Mouse (Mus musculus) v-Abl transformed pro-B cells (cell line): ENCODE results near the gene Vax1.

ENCODE experiments used
- in situ Hi-C, 2 experiments: fragments of 400-800 bp; cut with MboI; formaldehyde crosslinking; loops; one replicate each; pipeline ENCODE4 v1.15.1; 2025; ENCODE audit not compliant: unreplicated experiment in 2 of 2

Gene Vax1

GRCm38 (mm10) chr19:59169936-59170765, at the start of gene Vax1:
Gene Vax1 (minus strand): TSS chr19:59170056.
- in situ Hi-C loops, result no loop called here

- in situ Hi-C loops, result no loop called here
These were observed 49.1 kb upstream of the Vax1 start, which contains the start of gene Kcnk18 for GRCm38 (mm10) chr19:59218991-59219390. Gene Kcnk18 (plus strand): TSS chr19:59219214.

- in situ Hi-C loops, result no loop called here
These were observed 47.0 kb upstream of the Vax1 start for GRCm38 (mm10) chr19:59216891-59217290.

DNA sequence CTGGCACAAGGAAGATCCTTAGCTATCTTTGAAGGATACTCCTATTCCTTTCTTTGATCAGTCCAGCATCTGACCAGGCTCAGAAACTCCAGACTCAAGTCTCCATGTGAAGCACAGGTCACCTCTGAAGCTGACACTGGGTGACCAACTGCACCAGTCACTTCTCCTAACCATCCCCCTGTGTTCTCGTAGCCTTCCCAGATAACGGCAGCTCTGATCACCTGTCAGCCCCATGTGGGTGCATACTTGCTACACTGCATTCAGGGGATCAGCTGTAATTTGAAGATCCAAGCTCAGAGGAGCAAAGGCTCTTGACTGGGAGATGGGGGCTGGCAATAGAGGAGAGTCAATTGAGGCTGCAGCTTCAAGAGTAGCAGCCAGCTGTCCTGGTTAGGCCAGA, 39.1 kb upstream of the Vax1 start:
- in situ Hi-C loops, result loop anchor here in 1 of 2 experiments (10.0 kb wide), 1 partner anchor 1544 kb away; no protein-coding TSS in a partner anchor

DNA sequence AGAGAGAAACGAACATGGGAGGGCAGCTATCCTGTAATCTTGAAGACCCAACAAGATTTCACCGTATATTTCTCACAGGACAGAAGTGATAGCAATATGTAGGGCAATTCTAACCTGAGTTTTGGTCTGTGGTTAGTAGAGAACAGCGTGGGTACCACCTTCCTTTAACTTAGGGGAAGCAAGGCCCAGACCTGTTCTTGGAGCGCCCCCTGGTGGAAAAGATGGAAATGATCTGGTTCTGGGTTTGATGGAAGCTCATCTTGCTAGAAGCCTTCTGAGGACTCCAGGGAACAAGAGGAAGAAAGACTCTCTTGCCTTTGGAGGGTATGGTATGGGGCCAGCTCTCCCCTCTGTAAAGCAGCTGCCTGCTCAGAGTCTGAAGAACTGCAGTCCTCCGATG, 38.6 kb upstream of the Vax1 start:
- in situ Hi-C loops, result loop anchor here in 1 of 2 experiments (10.0 kb wide), 1 partner anchor 1544 kb away; no protein-coding TSS in a partner anchor

DNA sequence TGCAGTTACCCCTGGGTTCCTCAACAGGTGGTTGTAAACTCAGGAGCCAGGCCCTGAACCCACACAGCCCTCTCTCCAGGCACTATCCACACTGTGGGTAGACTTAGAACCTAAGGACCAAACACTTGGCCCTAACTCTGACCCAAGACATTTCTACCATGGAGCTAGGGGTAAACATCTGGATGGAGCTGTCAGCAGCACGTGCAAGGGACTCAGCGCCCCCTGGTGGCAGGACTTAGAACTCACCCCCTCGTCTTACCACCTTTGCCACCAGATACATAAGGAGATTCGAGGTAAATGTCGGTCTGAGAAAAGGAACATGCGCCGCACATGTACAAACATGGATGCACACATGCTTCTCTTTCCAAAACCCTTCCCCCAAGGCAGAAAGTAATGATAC, 28.3 kb upstream of the Vax1 start:
- in situ Hi-C loops, result no loop called here

- in situ Hi-C loops, result no loop called here
These were observed 26.3 kb upstream of the Vax1 start for GRCm38 (mm10) chr19:59196111-59196666.

- in situ Hi-C loops, result no loop called here
These were observed 25.4 kb upstream of the Vax1 start for GRCm38 (mm10) chr19:59195181-59195770.

GRCm38 (mm10) chr19:59193986-59194820, 24.3 kb upstream of the Vax1 start:
- in situ Hi-C loops, result no loop called here

DNA sequence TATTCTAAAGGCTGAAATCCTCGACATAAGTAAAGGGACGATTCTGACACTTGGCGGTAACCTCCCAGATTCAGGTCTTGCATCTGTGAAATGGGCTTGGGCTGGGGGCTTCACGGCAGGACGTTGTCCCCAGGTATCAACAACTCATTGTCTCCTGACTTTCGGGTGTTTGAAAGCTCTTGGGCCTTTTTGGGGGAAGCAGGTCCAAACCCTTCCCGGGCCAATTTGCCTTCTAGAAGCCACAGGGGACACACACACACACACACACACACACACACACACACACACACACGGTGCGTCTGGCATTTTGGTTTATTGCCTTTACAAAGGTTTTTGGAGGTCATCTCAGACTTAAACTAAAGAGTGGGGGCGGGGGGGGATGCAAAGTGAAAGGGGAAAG, 23.6 kb upstream of the Vax1 start:
- in situ Hi-C loops, result no loop called here

DNA sequence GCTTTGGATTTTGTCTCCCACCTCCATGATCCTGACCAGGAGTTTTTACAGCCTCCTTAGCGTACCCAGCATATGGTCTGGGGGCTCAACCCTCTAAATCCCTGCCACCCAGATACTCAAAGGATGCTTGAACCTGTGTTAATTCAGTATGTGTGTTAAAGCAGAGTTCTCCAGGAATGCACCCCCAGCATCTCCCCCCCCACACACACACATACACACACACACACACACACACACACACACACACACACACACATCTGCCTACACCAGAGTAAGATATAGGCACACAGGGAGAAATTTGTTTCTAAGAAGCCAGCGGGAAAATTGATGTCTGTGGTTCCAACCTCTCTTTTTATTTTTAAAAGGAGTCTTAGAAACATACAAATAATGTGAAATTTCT, 22.6 kb upstream of the Vax1 start:
- in situ Hi-C loops, result no loop called here

DNA sequence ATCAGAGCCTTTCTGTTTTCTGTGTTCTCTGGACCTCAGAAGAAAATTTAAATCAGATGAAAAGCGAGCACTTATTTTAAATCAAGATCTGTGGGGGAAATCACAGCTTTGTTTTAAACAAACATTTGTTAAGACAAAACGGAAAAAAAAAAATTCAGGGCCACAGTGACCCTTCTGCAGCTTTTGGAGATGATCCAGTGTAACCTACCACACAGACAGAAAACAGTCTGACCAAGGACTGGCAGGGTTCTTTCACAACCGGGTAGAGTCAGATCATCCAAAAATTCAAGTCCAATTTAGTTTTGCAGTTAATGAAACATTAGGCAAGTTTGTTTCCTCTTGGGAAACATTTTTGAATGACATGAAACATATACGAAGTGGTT, 21.3 kb upstream of the Vax1 start:
- in situ Hi-C loops, result no loop called here

DNA sequence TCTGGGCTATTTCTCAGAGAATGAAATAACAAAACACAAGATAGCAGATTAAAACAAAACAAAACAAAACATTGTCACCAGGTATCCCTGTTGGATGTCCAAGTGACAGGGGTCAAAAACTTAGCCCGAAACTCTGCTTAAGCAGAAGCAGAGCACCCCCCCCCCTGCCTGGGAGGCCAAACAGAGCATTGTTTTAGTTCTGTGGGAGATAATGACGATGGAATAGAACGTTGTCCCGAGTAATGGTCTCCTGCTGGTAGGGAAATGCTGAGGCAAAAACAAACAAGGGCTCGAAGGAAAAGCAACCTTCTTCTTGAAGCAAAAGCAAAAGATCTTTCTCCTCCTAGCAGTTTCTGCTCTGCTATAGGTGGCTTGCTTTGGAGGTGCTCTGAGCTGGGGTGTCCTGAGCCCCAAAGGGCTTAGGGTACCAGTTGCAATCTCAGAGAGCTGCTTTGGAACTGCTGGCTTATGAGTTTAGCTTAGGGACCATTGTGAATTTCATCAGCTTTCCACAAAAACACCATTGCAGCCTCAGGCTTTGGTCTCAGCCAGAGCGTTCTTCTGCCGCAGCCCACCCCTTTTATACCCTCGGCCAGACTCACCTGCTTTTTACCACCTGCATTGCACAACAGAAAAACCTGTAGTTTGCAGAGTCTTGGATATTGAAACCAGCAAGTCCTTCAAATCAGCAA, 20.7 kb upstream of the Vax1 start:
- in situ Hi-C loops, result no loop called here

DNA sequence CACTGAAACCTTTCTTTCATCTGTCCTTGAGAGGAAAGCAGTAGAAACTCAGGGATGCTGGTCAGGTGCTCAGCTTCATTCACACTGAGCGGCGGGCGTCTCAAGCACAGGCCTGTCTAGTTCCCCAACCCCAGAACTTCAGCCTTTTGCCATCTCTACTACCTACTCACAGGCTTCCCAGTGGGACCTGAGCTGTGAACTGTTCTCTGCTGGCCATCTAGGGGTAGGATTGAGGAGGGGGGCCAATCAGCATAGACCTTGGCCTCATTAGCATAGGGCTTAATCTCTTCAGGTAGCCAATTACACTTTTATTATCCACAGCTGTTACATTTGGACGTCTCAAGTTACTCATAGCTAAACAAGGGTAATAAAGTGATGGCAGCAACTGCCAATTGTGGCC, 19.1 kb upstream of the Vax1 start:
- in situ Hi-C loops, result no loop called here

DNA sequence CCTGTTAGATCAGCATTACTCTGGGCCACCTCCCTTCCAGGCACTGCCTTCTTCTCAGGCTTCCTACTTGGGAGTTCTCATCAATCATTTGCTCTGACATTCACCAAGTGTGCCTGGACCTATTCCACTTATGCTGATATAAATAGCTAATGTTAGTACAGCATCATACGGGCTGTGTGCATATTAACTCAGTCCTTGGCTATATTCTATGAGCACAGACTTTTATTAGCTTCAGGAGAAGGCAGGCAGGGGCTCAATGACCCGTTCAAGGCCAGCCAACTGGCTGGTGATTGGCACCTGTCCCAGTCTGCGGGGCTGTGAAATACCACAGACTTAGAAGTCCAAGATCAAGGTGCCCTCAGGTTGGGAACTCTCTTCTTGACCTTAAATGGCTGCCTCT, 14.1 kb upstream of the Vax1 start:
- in situ Hi-C loops, result no loop called here

DNA sequence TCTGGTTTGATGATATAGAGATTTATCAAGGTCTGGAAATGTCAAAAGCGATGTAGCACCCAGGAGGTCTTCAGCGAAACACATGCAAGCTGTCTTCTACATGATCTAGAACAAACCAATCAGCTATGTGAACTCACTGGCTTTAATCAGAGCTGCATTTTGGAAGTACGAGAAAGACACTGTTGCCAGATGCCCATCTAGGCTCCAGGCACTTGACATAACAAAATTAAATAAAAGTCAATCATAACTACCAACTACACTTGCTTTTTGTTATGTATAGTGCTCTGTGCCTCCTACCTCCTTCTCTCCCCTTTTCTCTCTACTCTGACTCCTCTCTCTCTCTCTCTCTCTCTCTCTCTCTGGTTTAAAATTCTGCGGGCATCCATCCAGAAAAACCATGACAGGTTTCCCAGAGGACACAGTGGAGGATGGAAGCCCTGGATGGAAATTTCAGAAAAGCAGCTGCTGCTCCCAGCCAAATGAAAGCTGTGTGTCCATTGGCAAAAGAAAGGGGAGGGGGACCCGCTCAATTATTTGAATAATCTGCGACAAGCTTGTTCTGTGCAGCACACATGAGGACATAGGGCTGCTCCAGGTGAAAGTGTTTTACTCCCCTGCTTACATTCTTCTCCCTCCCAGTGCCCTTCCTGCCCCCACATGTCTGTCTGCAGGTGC, 3.6 kb upstream of the Vax1 start:
- in situ Hi-C loops, result no loop called here

DNA sequence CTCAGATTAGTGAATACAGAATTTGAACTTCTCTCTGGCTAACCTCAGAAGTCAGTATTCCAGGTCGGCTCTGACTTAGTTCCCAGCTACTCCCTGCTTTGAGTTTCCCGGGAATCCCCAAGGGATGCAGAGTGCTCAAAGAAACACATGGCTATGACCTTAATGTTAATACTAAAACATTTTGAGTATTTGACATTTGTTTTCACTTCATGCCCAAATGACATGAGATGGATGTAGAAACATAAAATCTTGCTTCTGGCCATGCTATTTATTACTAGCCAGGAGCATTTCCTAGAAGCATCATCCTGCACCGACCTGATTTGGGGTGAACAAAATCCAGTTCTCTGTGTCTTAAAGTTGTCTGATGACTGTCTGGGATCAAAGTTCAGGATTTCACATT, 2.9 kb upstream of the Vax1 start:
- in situ Hi-C loops, result no loop called here

- in situ Hi-C loops, result no loop called here
These were observed 2.0 kb upstream of the Vax1 start for GRCm38 (mm10) chr19:59171871-59172245.

DNA sequence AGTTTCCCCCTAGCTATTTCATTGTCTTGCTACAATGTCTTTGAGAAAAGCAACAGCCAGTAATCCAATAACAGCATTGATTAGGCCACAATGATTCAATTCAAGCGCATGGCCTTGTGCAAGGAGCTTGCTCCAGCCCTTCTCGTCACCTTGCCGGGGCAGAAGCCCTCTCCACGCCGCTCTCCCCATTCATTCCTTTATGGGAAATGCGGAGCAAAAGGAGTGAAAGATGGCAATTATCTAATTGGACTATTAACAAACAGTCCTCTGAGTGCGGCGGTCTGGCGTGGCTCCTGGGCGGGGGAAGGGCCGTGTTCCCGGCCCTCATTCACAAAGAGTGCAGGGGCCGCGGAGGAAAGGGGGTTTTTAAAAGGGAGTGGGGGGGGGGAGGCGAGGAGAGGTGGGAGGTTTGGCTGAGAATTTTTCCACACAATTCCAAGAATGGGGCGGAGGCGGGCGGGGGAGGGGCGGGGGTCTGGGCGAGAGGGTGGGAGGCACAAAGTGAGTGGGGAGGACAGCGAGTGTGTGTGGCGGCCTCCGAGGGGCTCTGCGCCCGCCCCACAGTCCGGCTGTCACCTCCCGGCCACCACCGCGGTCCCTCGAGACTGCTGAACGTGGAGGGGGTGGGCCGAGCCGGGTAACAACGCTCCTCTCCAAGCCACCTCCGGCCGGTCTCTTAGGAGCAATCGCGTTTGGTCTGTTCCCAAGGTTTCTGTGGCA, 1.5 kb upstream of the Vax1 start:
- in situ Hi-C loops, result no loop called here
